Mouse (Mus musculus): Measurements from ENCODE around the gene Ube2q2. TPM values are rescaled to one million over a fixed set of nuclear protein-coding genes. Genes with fewer than 3 reads are reported as not detected.

The Ube2q2 gene
- polyA plus RNA-seq, 1 experiment from 2014 or later, result 22.8 TPM

GRCm38 (mm10) chr9:55255604-55256003, 107.0 kb downstream of the Ube2q2 start:
- DNase-seq (ENCODE audit: low spot score) (no peak), ATAC-seq (ENCODE audit: low FRiP score, low TSS enrichment) (no peak)
- 52% methylated on average over 4 of the region's 4 CpGs for WGBS
- Histone ChIP-seq H3K27ac (replicated peaks) (no peak overlapping the region), H3K36me3 (ENCODE audit: control insufficient read depth, insufficient read depth, low read length) (no peaks in the 10 kb centered on the region), H3K9ac (ENCODE audit: low read length) (no peak overlapping the region), H3K27me3 (ENCODE audit: control insufficient read depth, insufficient read depth, low read length) (no peaks in the 10 kb centered on the region), H3K4me3 (ENCODE audit: low read depth, low read length) (no peak overlapping the region), H3K9me3 (ENCODE audit: control insufficient read depth, low read length) (no peaks in the 10 kb centered on the region), H3K4me1 (replicated peaks; ENCODE audit: control insufficient read depth, insufficient read depth) (no peaks in the 10 kb centered on the region), H3K4me2 (replicated peaks; ENCODE audit: low read depth) (no peak overlapping the region)
- TF ChIP-seq CTCF (IDR thresholded peaks at IDR 0.05; ENCODE audit: low read depth) (no peak), EP300 (optimal IDR thresholded peaks at IDR 0.05) (no peak)

- no peaks in the 10 kb centered on the region for H3K4me1 ChIP-seq (replicated peaks; ENCODE audit: control insufficient read depth, insufficient read depth)
- no peak overlapping the region for H3K4me2 ChIP-seq (replicated peaks; ENCODE audit: low read depth)
- no peaks in the 10 kb centered on the region for H3K27me3 ChIP-seq (ENCODE audit: control insufficient read depth, insufficient read depth, low read length)
- 90% methylated on average over 2 of the region's 2 CpGs for WGBS
- no peak overlapping the region for H3K27ac ChIP-seq (replicated peaks)
- no peaks in the 10 kb centered on the region for H3K9me3 ChIP-seq (ENCODE audit: control insufficient read depth, low read length)
- ATAC-seq (ENCODE audit: low FRiP score, low TSS enrichment), result no peak
- H3K9ac ChIP-seq (ENCODE audit: low read length), result no peak overlapping the region
- no peaks in the 10 kb centered on the region for H3K36me3 ChIP-seq (ENCODE audit: control insufficient read depth, insufficient read depth, low read length)
- TF ChIP-seq EP300 (optimal IDR thresholded peaks at IDR 0.05) (no peak), CTCF (IDR thresholded peaks at IDR 0.05; ENCODE audit: low read depth) (no peak)
- no peak overlapping the region for H3K4me3 ChIP-seq (ENCODE audit: low read depth, low read length)
- no peak for DNase-seq (ENCODE audit: low spot score)
These were observed 108.5 kb downstream of the Ube2q2 start for GRCm38 (mm10) chr9:55257105-55257504.

Other genes starting within 250 kb of the Ube2q2 start
- gene Hykk, start 231.6 kb upstream of the Ube2q2 start, polyA plus RNA-seq (2015; fragmentation: Nextera tagmentation; extraction: Ambion mirVana), result 1.3 and 1.4 TPM in 2 replicates
- gene Psma4, start 198.1 kb upstream of the Ube2q2 start, polyA plus RNA-seq (2015; fragmentation: Nextera tagmentation; extraction: Ambion mirVana), result 196 and 201 TPM in 2 replicates
- gene AY074887, start 197.9 kb upstream of the Ube2q2 start, polyA plus RNA-seq (2015; fragmentation: Nextera tagmentation; extraction: Ambion mirVana), result 0.25 and 0.44 TPM in 2 replicates
- gene Chrna5, start 168.0 kb upstream of the Ube2q2 start, polyA plus RNA-seq (2015; fragmentation: Nextera tagmentation; extraction: Ambion mirVana), result 1.1 and 1.3 TPM in 2 replicates
- gene Chrna3, start 122.3 kb upstream of the Ube2q2 start, polyA plus RNA-seq (2015; fragmentation: Nextera tagmentation; extraction: Ambion mirVana), result 3.2 and 3.8 TPM in 2 replicates
- gene Chrnb4, start 100.1 kb upstream of the Ube2q2 start, polyA plus RNA-seq (2015; fragmentation: Nextera tagmentation; extraction: Ambion mirVana), result 1.4 and 1.6 TPM in 2 replicates
- gene Fbxo22, start 60.1 kb downstream of the Ube2q2 start, polyA plus RNA-seq (2015; fragmentation: Nextera tagmentation; extraction: Ambion mirVana), result 29.8 and 30.0 TPM in 2 replicates
- 1.1 and 1.6 TPM in 2 replicates for gene Nrg4, start 178.0 kb downstream of the Ube2q2 start, polyA plus RNA-seq (2015; fragmentation: Nextera tagmentation; extraction: Ambion mirVana)
- 0.51 and 0.62 TPM in 2 replicates for gene Tmem266, start 178.1 kb downstream of the Ube2q2 start, polyA plus RNA-seq (2015; fragmentation: Nextera tagmentation; extraction: Ambion mirVana)